Comparison of ENCODE assay signal across 9 mouse cellular contexts in the genomic region with DNA sequence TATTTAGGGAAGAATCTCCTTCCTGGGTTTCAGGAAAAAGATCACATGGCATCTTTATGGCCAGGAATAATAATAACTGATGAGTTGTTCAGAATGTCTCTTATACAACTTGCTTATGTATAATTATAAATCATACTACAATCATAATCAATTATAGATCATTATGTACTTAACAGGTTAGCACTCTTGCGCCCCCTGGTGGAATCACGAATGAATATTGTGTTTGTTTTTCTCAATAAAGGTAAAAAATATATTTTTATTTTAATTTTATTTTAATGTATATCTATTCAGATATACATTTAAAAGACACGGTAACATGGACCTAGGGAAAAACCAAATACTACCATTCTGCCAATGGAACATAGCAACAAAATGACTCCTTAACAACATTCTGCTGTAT.
A peak's percentile ranks its signal among the peaks of the same experiment; 100 is the strongest.
DNase-seq lines count a peak whose midpoint lies in the region; ATAC-seq and TF ChIP-seq lines count a peak whose summit lies in the region.
"Had no signal": no experiment of that assay in that cellular context is flagged by ENCODE, and none has a peak within 500 bp of the region (broad histone marks: within the 10 kb centered on the region; RNA-seq: fewer than 3 reads in every experiment).

No protein-coding gene starts in this region.

- 24% methylated on average over 3 of the region's 3 CpGs for WGBS in midbrain, postnatal 0 days
- 23% methylated on average over 3 of the region's 3 CpGs for WGBS in midbrain, embryonic 15.5 days
- WGBS in forebrain, embryonic 10.5 days = 22% methylated on average over 3 of the region's 3 CpGs

- intact Hi-C loops in gastrocnemius, postnatal 36 days (cut with DNase I) = no loop called here

- no peak overlapping the region for H3K9ac ChIP-seq in midbrain, postnatal 0 days (replicated peaks; ENCODE audit: low read length, poor library complexity, severe bottlenecking)
- no peak overlapping the region for H3K9ac ChIP-seq in midbrain, embryonic 15.5 days
- H3K9ac ChIP-seq: heart, embryonic 15.5 days had no signal

- peak; percentile 31 for DNase-seq in gastrocnemius, postnatal 10 days
- DNase-seq in gastrocnemius, postnatal 36 days = no peak
- peak; percentile 27 for DNase-seq in midbrain, postnatal 0 days (ENCODE audit: low spot score)
- DNase-seq in c-Kit-positive CD71-positive TER-119-positive erythroid progenitor cells, embryonic 14.5 days (ENCODE audit: low spot score) = peak; percentile 67
- DNase-seq in retina, postnatal 1 day = peak; percentile 47
- no peak for DNase-seq in gastrocnemius, adult 8-10 months (ENCODE audit: low spot score in 2 of 2)
- no peak for DNase-seq in forebrain, embryonic 10.5 days (ENCODE audit: extremely low spot score, low spot score)

- no peaks in the 10 kb centered on the region for H3K36me3 ChIP-seq in midbrain, postnatal 0 days (ENCODE audit: insufficient read depth, low read length)
- H3K36me3 ChIP-seq in midbrain, embryonic 15.5 days (replicated peaks) = no peaks in the 10 kb centered on the region
- H3K36me3 ChIP-seq in forebrain, embryonic 10.5 days (replicated peaks) = 0 out of 2 replicates have a peak, but pooled peaks cover 3% of the 10 kb centered on the region
- H3K36me3 ChIP-seq: heart, embryonic 15.5 days had no signal

- no peak for ATAC-seq in midbrain, postnatal 0 days (ENCODE audit: low FRiP score)
- no peak for ATAC-seq in midbrain, embryonic 15.5 days (replicated peaks)

- H3K27ac ChIP-seq in midbrain, postnatal 0 days (ENCODE audit: low read depth, low read length) = no peak overlapping the region
- H3K27ac ChIP-seq in midbrain, embryonic 15.5 days = no peak overlapping the region
- H3K27ac ChIP-seq in forebrain, embryonic 10.5 days = no peak overlapping the region
- H3K27ac ChIP-seq: heart, embryonic 15.5 days had no signal

- no peak overlapping the region for H3K4me2 ChIP-seq in midbrain, postnatal 0 days (ENCODE audit: low read depth, low read length, poor library complexity, severe bottlenecking)
- H3K4me2 ChIP-seq in midbrain, embryonic 15.5 days = no peak overlapping the region
- H3K4me2 ChIP-seq: heart, embryonic 15.5 days had no signal

- TF ChIP-seq CTCF in midbrain, postnatal 0 days (IDR thresholded peaks at IDR 0.05) = peak; percentile 60

- H3K4me1 ChIP-seq in midbrain, postnatal 0 days (ENCODE audit: insufficient read depth, low read length) = no peaks in the 10 kb centered on the region
- H3K4me1 ChIP-seq in midbrain, embryonic 15.5 days = no peaks in the 10 kb centered on the region
- H3K4me1 ChIP-seq in forebrain, embryonic 10.5 days = no peaks in the 10 kb centered on the region
- H3K4me1 ChIP-seq: heart, embryonic 15.5 days had no signal

- no peak overlapping the region for H3K4me3 ChIP-seq in midbrain, postnatal 0 days (ENCODE audit: low read depth, low read length)
- no peak overlapping the region for H3K4me3 ChIP-seq in midbrain, embryonic 15.5 days
- H3K4me3 ChIP-seq in forebrain, embryonic 10.5 days = no peak overlapping the region
- H3K4me3 ChIP-seq: heart, embryonic 15.5 days had no signal

- H3K9me3 ChIP-seq in midbrain, postnatal 0 days (ENCODE audit: low read length) = no peaks in the 10 kb centered on the region
- H3K9me3 ChIP-seq in midbrain, embryonic 15.5 days = no peaks in the 10 kb centered on the region
- H3K9me3 ChIP-seq in forebrain, embryonic 10.5 days = no peaks in the 10 kb centered on the region
- H3K9me3 ChIP-seq: heart, embryonic 15.5 days had no signal

- H3K27me3 ChIP-seq in midbrain, postnatal 0 days (ENCODE audit: insufficient read depth, low read length) = no peaks in the 10 kb centered on the region
- no peaks in the 10 kb centered on the region for H3K27me3 ChIP-seq in midbrain, embryonic 15.5 days (replicated peaks)
- H3K27me3 ChIP-seq in forebrain, embryonic 10.5 days (ENCODE audit: poor library complexity, severe bottlenecking) = no peaks in the 10 kb centered on the region
- H3K27me3 ChIP-seq: heart, embryonic 15.5 days had no signal

Comparison
In these comparisons a context has a peak if more than half of its experiments do, and no peak if none do; other contexts are left out.
1. DNase-seq: peak in gastrocnemius, postnatal 10 days (single experiment), midbrain, postnatal 0 days (single experiment), c-Kit-positive CD71-positive TER-119-positive erythroid progenitor cells, embryonic 14.5 days (single experiment) and retina, postnatal 1 day (single experiment); none in gastrocnemius, postnatal 36 days (0 of 2), gastrocnemius, adult 8-10 months (0 of 2) and forebrain, embryonic 10.5 days (single experiment).